Mouse (Mus musculus) limb, embryonic 13.5 days (tissue): ENCODE measurements around the gene Cdkl3. TPM values are rescaled to one million over a fixed set of nuclear protein-coding genes. Genes with fewer than 3 reads are reported as not detected.

Source experiments
- ATAC-seq: fragments of 200-750 bp; cut with Nextera tagmentation; 2 replicates; pipeline ENCODE4 v1.8.0; 2017; ENCODE audit warnings: low read depth, moderate number of reproducible peaks, moderate TSS enrichment; ENCODE audit not compliant: low FRiP score
- H3K27ac ChIP-seq: fragments of 300-500 bp; sonication (generic); 2 replicates; pipeline ENCODE4 v1.5.1; 2015; ENCODE audit warnings: inconsistent platforms, mild to moderate bottlenecking, moderate library complexity
- H3K27me3 ChIP-seq: fragments of 300-500 bp; sonication (generic); 2 replicates; pipeline ENCODE4 v1.6.1; 2015; ENCODE audit warnings: mild to moderate bottlenecking, inconsistent platforms
- H3K36me3 ChIP-seq: fragments of 300-500 bp; sonication (generic); 2 replicates; pipeline ENCODE4 v1.6.1; 2015; ENCODE audit warnings: inconsistent platforms, mild to moderate bottlenecking, moderate library complexity
- H3K4me1 ChIP-seq: fragments of 300-500 bp; sonication (generic); 2 replicates; pipeline ENCODE4 v1.6.1; 2015; ENCODE audit warnings: inconsistent platforms
- H3K4me2 ChIP-seq: fragments of 300-500 bp; sonication (generic); replicated peaks from 2 replicates; pipeline ENCODE4 v1.6.1; 2015; ENCODE audit warnings: inconsistent platforms, mild to moderate bottlenecking, moderate library complexity
- H3K4me3 ChIP-seq: fragments of 300-500 bp; sonication (generic); 2 replicates; pipeline ENCODE4 v1.5.1; 2015; ENCODE audit warnings: moderate library complexity, mild to moderate bottlenecking, inconsistent platforms
- H3K9ac ChIP-seq: fragments of 300-500 bp; sonication (generic); 2 replicates; pipeline ENCODE4 v1.6.1; 2015; ENCODE audit warnings: mild to moderate bottlenecking, inconsistent platforms
- H3K9me3 ChIP-seq: fragments of 300-500 bp; sonication (generic); 2 replicates; pipeline ENCODE4 v1.6.1; 2016; ENCODE audit warnings: inconsistent platforms
- WGBS: fragments of 180-500 bp; shearing (Covaris S2); methylation state at CpG from one replicate; pipeline ENCODE4 v1.1.7; 2015; 5-methylcytosine and 5-hydroxymethylcytosine counted together
- polyA plus RNA-seq: library from polyadenylated mRNA; unstranded; fragments of >200 nt; fragmentation: Nextera tagmentation; extraction: Ambion mirVana; gene quantifications from 2 replicates; pipeline ENCODE4 v1.2.1, GENCODE M21; 2015

The Cdkl3 gene
- polyA plus RNA-seq = 12.7 and 13.4 TPM in 2 replicates

DNA sequence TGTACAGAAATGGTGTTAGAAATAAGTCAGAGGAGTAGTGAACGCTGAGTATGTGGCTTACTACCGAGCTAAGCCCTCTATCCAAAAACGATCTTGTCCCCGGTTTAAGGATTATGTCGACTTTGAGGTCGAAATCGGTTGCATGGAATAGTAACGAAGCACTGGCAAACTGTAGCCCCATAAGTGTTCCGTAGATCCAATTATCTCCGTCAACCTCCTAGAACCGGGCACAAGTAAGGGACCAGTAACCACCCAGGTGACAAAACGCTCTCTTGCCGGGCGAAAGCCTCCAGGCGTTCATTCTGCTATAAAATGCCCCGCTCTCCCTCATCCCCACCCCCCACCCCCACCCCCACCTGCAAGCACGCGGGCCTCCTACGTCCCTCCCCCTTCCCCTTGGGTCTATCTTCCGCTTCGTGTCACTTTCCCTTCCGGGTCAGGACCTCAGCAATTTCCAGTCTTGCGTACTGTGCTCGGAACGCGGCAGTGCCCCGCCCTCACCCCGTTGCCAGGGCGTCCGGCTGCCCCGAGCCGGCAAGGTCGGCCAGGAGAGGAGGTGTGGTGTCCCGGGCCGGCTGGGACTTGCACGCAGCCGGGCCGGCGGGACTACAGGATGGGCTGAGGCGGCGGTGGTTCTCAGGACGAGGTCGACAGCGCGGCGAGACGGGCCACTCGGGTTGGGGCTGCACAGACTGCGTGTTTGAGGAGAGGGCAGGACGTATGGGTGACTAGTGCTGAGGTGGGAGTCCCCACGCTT is at the start of gene Cdkl3:
TSS of gene Cdkl3 (plus strand) at position 450 of the 757 bp plus-strand sequence.
- peak; percentile 90 for ATAC-seq
- peaks cover 34% of the 10 kb centered on the region for H3K4me1 ChIP-seq
- peak within 1 kb of the TSS; percentile 87 for H3K9ac ChIP-seq
- H3K9me3 ChIP-seq = no peaks in the 10 kb centered on the region
- H3K27ac ChIP-seq = peak within 1 kb of the TSS; percentile 91
- no peaks in the 10 kb centered on the region for H3K36me3 ChIP-seq
- H3K4me2 ChIP-seq = peak within 1 kb of the TSS; percentile 65
- peak within 1 kb of the TSS; percentile 79 for H3K4me3 ChIP-seq
- under 1% methylated on average over 51 of the region's 51 CpGs for WGBS
- no peaks in the 10 kb centered on the region for H3K27me3 ChIP-seq

DNA sequence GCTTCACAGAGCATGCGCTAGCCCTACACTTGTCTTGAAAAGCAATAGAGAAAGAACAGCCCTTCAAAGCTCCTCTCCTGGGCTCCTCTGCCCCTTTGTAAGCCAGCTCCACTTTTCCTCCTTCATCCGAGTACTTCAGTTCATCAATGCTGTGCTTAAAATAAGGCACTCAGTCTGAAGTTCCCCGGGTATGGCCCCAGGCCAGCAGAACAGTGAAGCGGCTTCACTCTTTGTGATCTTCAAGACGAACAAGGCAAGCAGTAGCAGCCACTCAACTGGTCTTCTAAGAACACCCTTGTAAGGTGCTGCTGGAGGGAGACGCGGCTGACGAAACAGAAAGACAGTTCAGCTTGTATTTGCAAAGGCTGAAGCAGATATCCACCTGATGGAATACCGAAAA is 47.9 kb upstream of the Cdkl3 start:
- Histone ChIP-seq H3K27ac (no peak overlapping the region), H3K4me3 (no peak overlapping the region), H3K4me2 (no peak overlapping the region), H3K27me3 (no peaks in the 10 kb centered on the region), H3K4me1 (no peaks in the 10 kb centered on the region), H3K9ac (no peak overlapping the region), H3K36me3 (no peaks in the 10 kb centered on the region), H3K9me3 (no peaks in the 10 kb centered on the region; the same call in 1 of the 2 replicates)
- no peak for ATAC-seq
- 80% methylated on average over 9 of the region's 9 CpGs for WGBS

GRCm38 (mm10) chr11:51957760-51958159 is 46.3 kb upstream of the Cdkl3 start:
- Histone ChIP-seq H3K27ac (no peak overlapping the region), H3K9ac (no peak overlapping the region), H3K36me3 (no peaks in the 10 kb centered on the region), H3K9me3 (no peaks in the 10 kb centered on the region; the same call in 1 of the 2 replicates), H3K4me2 (no peak overlapping the region), H3K27me3 (no peaks in the 10 kb centered on the region), H3K4me1 (no peaks in the 10 kb centered on the region), H3K4me3 (no peak overlapping the region)
- ATAC-seq = no peak
- 86% methylated on average over 4 of the region's 4 CpGs for WGBS

- no peak overlapping the region for H3K4me2 ChIP-seq
- no peaks in the 10 kb centered on the region for H3K36me3 ChIP-seq
- 80% methylated on average over 5 of the region's 5 CpGs for WGBS
- H3K9me3 ChIP-seq = no peaks in the 10 kb centered on the region; the same call in 1 of the 2 replicates
- ATAC-seq = no peak
- H3K27me3 ChIP-seq = no peaks in the 10 kb centered on the region
- H3K4me1 ChIP-seq = no peaks in the 10 kb centered on the region
- no peak overlapping the region for H3K9ac ChIP-seq
- no peak overlapping the region for H3K4me3 ChIP-seq
- no peak overlapping the region for H3K27ac ChIP-seq
Observed at GRCm38 (mm10) chr11:51959511-51959910, 44.5 kb upstream of the Cdkl3 start.

GRCm38 (mm10) chr11:51960061-51960460 is 44.0 kb upstream of the Cdkl3 start:
- no peak for ATAC-seq
- H3K4me3 ChIP-seq = no peak overlapping the region
- 90% methylated on average over 4 of the region's 4 CpGs for WGBS
- H3K27ac ChIP-seq = no peak overlapping the region
- H3K4me2 ChIP-seq = no peak overlapping the region
- H3K27me3 ChIP-seq = no peaks in the 10 kb centered on the region
- H3K36me3 ChIP-seq = no peaks in the 10 kb centered on the region
- no peak overlapping the region for H3K9ac ChIP-seq
- H3K4me1 ChIP-seq = no peaks in the 10 kb centered on the region
- no peaks in the 10 kb centered on the region; the same call in 1 of the 2 replicates for H3K9me3 ChIP-seq

- Histone ChIP-seq H3K36me3 (no peaks in the 10 kb centered on the region), H3K4me1 (no peaks in the 10 kb centered on the region), H3K9ac (no peak overlapping the region), H3K9me3 (no peaks in the 10 kb centered on the region), H3K27ac (no peak overlapping the region), H3K4me2 (no peak overlapping the region), H3K27me3 (no peaks in the 10 kb centered on the region), H3K4me3 (no peak overlapping the region)
- WGBS = 60% methylated on average over 11 of the region's 11 CpGs
- no peak for ATAC-seq
Observed at GRCm38 (mm10) chr11:51960967-51961471, 43.0 kb upstream of the Cdkl3 start.

DNA sequence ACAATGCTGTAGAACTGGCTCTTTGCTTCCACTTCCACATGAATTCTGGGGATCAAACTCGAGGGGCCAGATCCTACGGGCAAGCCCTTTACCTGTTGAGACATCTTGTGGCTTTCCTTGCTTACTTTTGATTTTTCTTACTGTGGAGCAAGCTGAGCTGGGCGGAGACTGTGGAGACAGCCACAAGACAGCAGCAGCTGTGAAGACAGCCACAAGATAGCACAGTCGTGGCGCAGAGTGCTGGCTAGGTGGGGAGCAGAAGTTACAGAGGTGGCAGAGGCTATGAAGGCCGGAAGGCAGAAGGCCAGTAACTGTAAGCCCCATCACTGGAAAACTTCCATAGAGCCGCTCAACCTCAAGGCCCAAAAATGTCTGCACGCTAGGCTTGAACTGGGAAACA is 42.3 kb upstream of the Cdkl3 start:
- H3K4me2 ChIP-seq = no peak overlapping the region
- no peaks in the 10 kb centered on the region for H3K27me3 ChIP-seq
- no peak for ATAC-seq
- WGBS = 90% methylated on average over 8 of the region's 8 CpGs
- no peak overlapping the region for H3K27ac ChIP-seq
- H3K36me3 ChIP-seq = no peaks in the 10 kb centered on the region
- no peaks in the 10 kb centered on the region for H3K9me3 ChIP-seq
- no peak overlapping the region for H3K9ac ChIP-seq
- H3K4me3 ChIP-seq = no peak overlapping the region
- H3K4me1 ChIP-seq = no peaks in the 10 kb centered on the region

- 89% methylated on average over 7 of the region's 7 CpGs for WGBS
- Histone ChIP-seq H3K36me3 (no peaks in the 10 kb centered on the region), H3K9ac (no peak overlapping the region), H3K9me3 (no peaks in the 10 kb centered on the region), H3K4me1 (no peaks in the 10 kb centered on the region), H3K27ac (no peak overlapping the region), H3K4me2 (no peak overlapping the region), H3K27me3 (no peaks in the 10 kb centered on the region), H3K4me3 (no peak overlapping the region)
- no peak for ATAC-seq
Observed at GRCm38 (mm10) chr11:51962277-51962676, 41.7 kb upstream of the Cdkl3 start.

DNA sequence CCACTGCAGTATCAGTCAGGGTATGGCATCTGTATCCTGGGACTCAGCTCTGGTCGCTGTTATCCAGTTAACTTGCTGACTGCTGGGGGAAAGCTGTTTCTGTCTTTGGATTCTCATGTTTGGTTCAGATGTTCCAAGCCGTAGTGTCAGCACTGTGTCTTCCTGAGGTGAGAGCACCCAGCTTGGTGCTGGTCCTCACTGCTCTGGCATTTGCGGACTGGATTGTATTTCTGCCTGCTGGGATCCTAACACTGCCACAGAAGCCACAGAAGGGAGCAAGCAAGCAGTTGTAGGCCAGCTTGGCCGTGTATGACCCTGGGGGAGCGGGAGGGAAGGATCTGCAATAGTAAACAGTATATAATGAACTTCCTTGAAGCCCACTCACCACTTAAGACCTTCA is 37.4 kb upstream of the Cdkl3 start:
- 80% methylated on average over 5 of the region's 5 CpGs for WGBS
- Histone ChIP-seq H3K9ac (no peak overlapping the region), H3K4me2 (no peak overlapping the region), H3K4me3 (no peak overlapping the region), H3K9me3 (no peaks in the 10 kb centered on the region), H3K4me1 (peaks cover 11% of the 10 kb centered on the region), H3K27me3 (no peaks in the 10 kb centered on the region), H3K36me3 (peaks cover 22% of the 10 kb centered on the region), H3K27ac (no peak overlapping the region)
- no peak for ATAC-seq

DNA sequence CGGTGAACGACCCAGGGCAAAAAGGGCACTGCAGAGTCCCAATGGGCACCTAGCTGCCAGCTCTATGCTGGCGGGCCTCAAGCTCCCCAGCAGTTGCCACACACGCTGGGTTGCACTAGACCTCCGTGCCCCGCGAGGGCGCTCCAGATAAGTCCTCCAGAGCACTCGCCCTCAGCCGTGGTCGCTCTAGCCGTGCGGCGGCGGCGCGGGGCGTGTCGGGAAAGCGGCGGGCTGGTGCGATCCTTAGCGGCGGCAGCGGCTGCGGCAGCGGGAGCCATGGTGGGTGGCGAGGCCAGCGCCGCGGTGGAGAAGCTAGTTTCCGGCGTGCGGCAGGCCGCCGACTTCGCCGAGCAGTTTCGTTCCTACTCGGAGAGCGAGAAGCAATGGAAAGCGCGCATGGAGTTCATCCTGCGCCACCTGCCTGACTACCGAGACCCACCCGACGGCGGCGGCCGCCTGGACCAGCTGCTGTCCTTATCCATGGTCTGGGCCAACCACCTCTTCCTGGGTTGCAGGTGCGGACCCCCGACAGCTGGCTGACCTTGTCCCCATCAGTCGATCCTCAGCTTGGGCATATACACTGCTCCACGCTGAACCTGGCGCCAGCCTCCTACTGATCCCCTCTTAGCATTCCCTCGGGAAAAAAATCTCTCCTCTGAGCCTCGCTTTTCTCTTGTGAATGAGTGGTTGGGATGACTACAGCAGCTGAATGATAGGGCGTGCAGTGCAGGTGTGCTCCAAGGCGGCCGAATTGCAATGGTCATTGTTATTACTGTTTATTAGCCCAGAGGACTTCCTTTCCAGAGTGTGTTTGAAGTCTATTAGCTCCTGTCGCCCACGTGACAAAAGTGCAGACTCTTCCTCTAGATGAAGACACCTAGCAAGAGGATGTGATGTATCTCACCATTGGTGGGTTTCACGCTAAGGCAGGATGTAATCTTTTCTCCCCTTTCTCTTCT is 36.3 kb upstream of the Cdkl3 start, which contains the start of gene Cdkn2aipnl:
TSS of gene Cdkn2aipnl (plus strand) at position 219 of the 959 bp plus-strand sequence.
- peak; percentile 96 for ATAC-seq
- Histone ChIP-seq H3K27ac (peak within 1 kb of the TSS; percentile 44; the same call in 1 of the 2 replicates), H3K4me2 (peak within 1 kb of the TSS; percentile 86), H3K36me3 (peaks cover 32% of the 10 kb centered on the region), H3K4me3 (peak within 1 kb of the TSS; percentile 71), H3K9me3 (no peaks in the 10 kb centered on the region), H3K27me3 (no peaks in the 10 kb centered on the region), H3K9ac (peak within 1 kb of the TSS; percentile 88), H3K4me1 (peaks cover 11% of the 10 kb centered on the region)
- WGBS = 2% methylated on average over 63 of the region's 63 CpGs

GRCm38 (mm10) chr11:51968896-51969295 is 35.1 kb upstream of the Cdkl3 start:
- no peak for ATAC-seq
- WGBS = 91% methylated on average over 9 of the region's 9 CpGs
- Histone ChIP-seq H3K9ac (no peak overlapping the region), H3K27me3 (no peaks in the 10 kb centered on the region), H3K36me3 (peaks cover 44% of the 10 kb centered on the region), H3K27ac (no peak overlapping the region), H3K9me3 (no peaks in the 10 kb centered on the region), H3K4me1 (peaks cover 11% of the 10 kb centered on the region), H3K4me2 (peak overlapping the region; percentile 86), H3K4me3 (peak overlapping the region; percentile 13; the same call in 1 of the 2 replicates)

GRCm38 (mm10) chr11:51969511-51969910 is 34.5 kb upstream of the Cdkl3 start:
- H3K9ac ChIP-seq = no peak overlapping the region
- H3K27ac ChIP-seq = no peak overlapping the region
- WGBS = 87% methylated on average over 2 of the region's 2 CpGs
- no peak overlapping the region for H3K4me3 ChIP-seq
- ATAC-seq = no peak
- H3K4me1 ChIP-seq = peaks cover 11% of the 10 kb centered on the region
- H3K9me3 ChIP-seq = no peaks in the 10 kb centered on the region
- H3K27me3 ChIP-seq = no peaks in the 10 kb centered on the region
- no peak overlapping the region for H3K4me2 ChIP-seq
- H3K36me3 ChIP-seq = peaks cover 49% of the 10 kb centered on the region
